Mouse (Mus musculus): ENCODE results near the gene Gucd1. TPM values are rescaled to one million over a fixed set of nuclear protein-coding genes. Genes with fewer than 3 reads are reported as not detected.

The Gucd1 gene
- polyA plus RNA-seq, 1 experiment from 2014 or later = 27.6 TPM

GRCm38 (mm10) chr10:75324391-75324790 lies 193.4 kb downstream of the Gucd1 start:
- H3K4me3 ChIP-seq = no peak overlapping the region
- WGBS = 69% methylated on average over 10 of the region's 10 CpGs
- H3K36me3 ChIP-seq = no peaks in the 10 kb centered on the region
- no peaks in the 10 kb centered on the region; the same call in 1 of the 2 replicates for H3K4me1 ChIP-seq
- no peak overlapping the region for H3K9ac ChIP-seq
- H3K4me2 ChIP-seq = no peak overlapping the region
- H3K27me3 ChIP-seq = peaks cover 6% of the 10 kb centered on the region
- no peaks in the 10 kb centered on the region for H3K9me3 ChIP-seq
- no peak overlapping the region for H3K27ac ChIP-seq
- ATAC-seq (ENCODE audit: insufficient number of reproducible peaks, low FRiP score, low TSS enrichment, low read depth) = no peak

GRCm38 (mm10) chr10:75323986-75324385 lies 193.8 kb downstream of the Gucd1 start:
- Histone ChIP-seq H3K4me1 (no peaks in the 10 kb centered on the region; the same call in 1 of the 2 replicates), H3K27ac (no peak overlapping the region), H3K4me2 (no peak overlapping the region), H3K36me3 (no peaks in the 10 kb centered on the region), H3K9me3 (no peaks in the 10 kb centered on the region), H3K9ac (no peak overlapping the region), H3K4me3 (no peak overlapping the region), H3K27me3 (peaks cover 10% of the 10 kb centered on the region)
- ATAC-seq (ENCODE audit: insufficient number of reproducible peaks, low FRiP score, low TSS enrichment, low read depth) = no peak
- WGBS = 84% methylated on average over 8 of the region's 8 CpGs

- Histone ChIP-seq H3K4me1 (no peaks in the 10 kb centered on the region; the same call in 1 of the 2 replicates), H3K9me3 (no peaks in the 10 kb centered on the region), H3K4me2 (no peak overlapping the region), H3K27ac (no peak overlapping the region), H3K36me3 (no peaks in the 10 kb centered on the region), H3K27me3 (peaks cover 20% of the 10 kb centered on the region), H3K9ac (no peak overlapping the region), H3K4me3 (no peak overlapping the region)
- 55% methylated on average over 6 of the region's 6 CpGs for WGBS
- no peak for ATAC-seq (ENCODE audit: insufficient number of reproducible peaks, low FRiP score, low TSS enrichment, low read depth)
Measured at GRCm38 (mm10) chr10:75322966-75323365, 194.8 kb downstream of the Gucd1 start.

- Histone ChIP-seq H3K9ac (no peak overlapping the region), H3K27ac (no peak overlapping the region), H3K4me1 (peaks cover 22% of the 10 kb centered on the region), H3K36me3 (no peaks in the 10 kb centered on the region), H3K4me2 (no peak overlapping the region), H3K9me3 (no peaks in the 10 kb centered on the region), H3K4me3 (no peak overlapping the region), H3K27me3 (peaks cover 39% of the 10 kb centered on the region)
- ATAC-seq (ENCODE audit: insufficient number of reproducible peaks, low FRiP score, low TSS enrichment, low read depth) = no peak
- WGBS = 48% methylated on average over 4 of the region's 4 CpGs
Measured at GRCm38 (mm10) chr10:75320321-75320720, 197.5 kb downstream of the Gucd1 start.

GRCm38 (mm10) chr10:75318206-75318605 lies 199.6 kb downstream of the Gucd1 start:
- 79% methylated on average over 6 of the region's 6 CpGs for WGBS
- peaks cover under 1% of the 10 kb centered on the region; the same call in 1 of the 2 replicates for H3K36me3 ChIP-seq
- peaks cover 39% of the 10 kb centered on the region for H3K27me3 ChIP-seq
- peak overlapping the region; percentile 49; the same call in 1 of the 2 replicates for H3K4me3 ChIP-seq
- ATAC-seq (ENCODE audit: insufficient number of reproducible peaks, low FRiP score, low TSS enrichment, low read depth) = no peak
- no peaks in the 10 kb centered on the region for H3K9me3 ChIP-seq
- H3K9ac ChIP-seq = no peak overlapping the region
- no peak overlapping the region for H3K4me2 ChIP-seq
- peaks cover 22% of the 10 kb centered on the region for H3K4me1 ChIP-seq
- H3K27ac ChIP-seq = no peak overlapping the region

GRCm38 (mm10) chr10:75316908-75317761 lies 200.6 kb downstream of the Gucd1 start:
- ATAC-seq (ENCODE audit: insufficient number of reproducible peaks, low FRiP score, low TSS enrichment, low read depth) = no peak
- Histone ChIP-seq H3K4me2 (peak overlapping the region; percentile 83), H3K27me3 (peaks cover 39% of the 10 kb centered on the region), H3K4me3 (peak overlapping the region; percentile 49), H3K4me1 (peaks cover 22% of the 10 kb centered on the region), H3K36me3 (peaks cover 10% of the 10 kb centered on the region), H3K27ac (no peak overlapping the region), H3K9ac (peak overlapping the region; percentile 28; the same call in 1 of the 2 replicates), H3K9me3 (no peaks in the 10 kb centered on the region)
- under 1% methylated on average over 81 of the region's 81 CpGs for whole genome bisulfite sequencing

GRCm38 (mm10) chr10:75316872-75316907 lies 201.1 kb downstream of the Gucd1 start, which contains the start of gene Adora2a:
Gene Adora2a (plus strand): TSS chr10:75316877.
- H3K27ac ChIP-seq = no peak within 1 kb of the TSS
- H3K27me3 ChIP-seq = peaks cover 39% of the 10 kb centered on the region

GRCm38 (mm10) chr10:75316472-75316871 lies 201.3 kb downstream of the Gucd1 start:
- Histone ChIP-seq H3K36me3 (peaks cover 16% of the 10 kb centered on the region), H3K27me3 (peaks cover 39% of the 10 kb centered on the region), H3K9ac (peak overlapping the region; percentile 28; the same call in 1 of the 2 replicates), H3K27ac (no peak overlapping the region), H3K4me2 (peak overlapping the region; percentile 83), H3K4me1 (peaks cover 22% of the 10 kb centered on the region), H3K9me3 (no peaks in the 10 kb centered on the region), H3K4me3 (peak overlapping the region; percentile 49)
- no peak for ATAC-seq (ENCODE audit: insufficient number of reproducible peaks, low FRiP score, low TSS enrichment, low read depth)
- WGBS = 3% methylated on average over 9 of the region's 9 CpGs

More at GRCm38 (mm10) chr10:75316872-75316907, 201.1 kb downstream of the Gucd1 start, which contains the start of gene Adora2a:
- ATAC-seq (ENCODE audit: insufficient number of reproducible peaks, low FRiP score, low TSS enrichment, low read depth) = no peak
- H3K4me1 ChIP-seq = peaks cover 22% of the 10 kb centered on the region
- peaks cover 14% of the 10 kb centered on the region for H3K36me3 ChIP-seq
- H3K4me2 ChIP-seq = peak within 1 kb of the TSS; percentile 83
- 3% methylated on average over 4 of the region's 4 CpGs for WGBS
- H3K9me3 ChIP-seq = no peaks in the 10 kb centered on the region
- H3K4me3 ChIP-seq = peak within 1 kb of the TSS; percentile 49
- peak within 1 kb of the TSS; percentile 28; the same call in 1 of the 2 replicates for H3K9ac ChIP-seq

GRCm38 (mm10) chr10:75315756-75316155 lies 202.0 kb downstream of the Gucd1 start:
- Histone ChIP-seq H3K4me2 (no peak overlapping the region), H3K4me1 (peaks cover 22% of the 10 kb centered on the region), H3K27ac (no peak overlapping the region), H3K9me3 (no peaks in the 10 kb centered on the region), H3K4me3 (no peak overlapping the region), H3K9ac (no peak overlapping the region), H3K27me3 (peaks cover 39% of the 10 kb centered on the region), H3K36me3 (peaks cover 22% of the 10 kb centered on the region)
- WGBS = 64% methylated on average over 8 of the region's 8 CpGs
- ATAC-seq (ENCODE audit: insufficient number of reproducible peaks, low FRiP score, low TSS enrichment, low read depth) = no peak

- H3K4me3 ChIP-seq = no peak overlapping the region
- WGBS = 72% methylated on average over 6 of the region's 6 CpGs
Measured at GRCm38 (mm10) chr10:75314190-75314980, 203.4 kb downstream of the Gucd1 start.

GRCm38 (mm10) chr10:75312361-75312760 lies 205.4 kb downstream of the Gucd1 start:
- H3K9ac ChIP-seq = no peak overlapping the region
- H3K4me1 ChIP-seq = peaks cover 17% of the 10 kb centered on the region
- no peak overlapping the region for H3K27ac ChIP-seq
- H3K36me3 ChIP-seq = peaks cover 56% of the 10 kb centered on the region
- WGBS = 64% methylated on average over 7 of the region's 7 CpGs
- ATAC-seq (ENCODE audit: insufficient number of reproducible peaks, low FRiP score, low TSS enrichment, low read depth) = no peak
- no peak overlapping the region for H3K4me3 ChIP-seq
- no peaks in the 10 kb centered on the region for H3K9me3 ChIP-seq
- no peak overlapping the region for H3K4me2 ChIP-seq
- H3K27me3 ChIP-seq = peaks cover 14% of the 10 kb centered on the region

More at GRCm38 (mm10) chr10:75314190-75314980, 203.4 kb downstream of the Gucd1 start:
- no peak overlapping the region for H3K9ac ChIP-seq
- H3K27me3 ChIP-seq = peaks cover 34% of the 10 kb centered on the region
- H3K36me3 ChIP-seq = peaks cover 36% of the 10 kb centered on the region
- no peak for ATAC-seq (ENCODE audit: insufficient number of reproducible peaks, low FRiP score, low TSS enrichment, low read depth)
- H3K27ac ChIP-seq = no peak overlapping the region
- H3K4me1 ChIP-seq = peaks cover 22% of the 10 kb centered on the region
- H3K4me2 ChIP-seq = no peak overlapping the region
- H3K9me3 ChIP-seq = no peaks in the 10 kb centered on the region

GRCm38 (mm10) chr10:75307130-75307529 lies 210.6 kb downstream of the Gucd1 start:
- Histone ChIP-seq H3K27me3 (no peaks in the 10 kb centered on the region), H3K36me3 (peaks cover 91% of the 10 kb centered on the region), H3K9ac (no peak overlapping the region), H3K4me1 (no peaks in the 10 kb centered on the region), H3K27ac (no peak overlapping the region), H3K4me3 (no peak overlapping the region), H3K9me3 (no peaks in the 10 kb centered on the region), H3K4me2 (no peak overlapping the region)
- 91% methylated on average over 7 of the region's 7 CpGs for WGBS
- no peak for ATAC-seq (ENCODE audit: insufficient number of reproducible peaks, low FRiP score, low TSS enrichment, low read depth)
